Mouse (Mus musculus) mouse trophoblast stem cell (cell line): ENCODE results near the gene Rsu1.

ENCODE experiments used
- in situ Hi-C, 2 experiments: fragments of 300-500 bp; cut with MseI, MboI; formaldehyde crosslinking; loops; 2 replicates in 1 of 2; 3 replicates in 1 of 2; pipeline ENCODE4 v1.15.1; 2025

The Rsu1 gene

GRCm38 (mm10) chr2:13169962-13170361 is 101.3 kb downstream of the Rsu1 start:
- in situ Hi-C loops = no loop called here

GRCm38 (mm10) chr2:13169158-13169890 is 101.9 kb downstream of the Rsu1 start:
- in situ Hi-C loops = no loop called here

GRCm38 (mm10) chr2:13168743-13169142 is 102.5 kb downstream of the Rsu1 start:
- in situ Hi-C loops = no loop called here

- in situ Hi-C loops = no loop called here
Measured at GRCm38 (mm10) chr2:13161717-13162116, 109.5 kb downstream of the Rsu1 start.

GRCm38 (mm10) chr2:13145245-13145644 is 126.0 kb downstream of the Rsu1 start:
- in situ Hi-C loops = no loop called here

GRCm38 (mm10) chr2:13134890-13135289 is 136.3 kb downstream of the Rsu1 start:
- in situ Hi-C loops = no loop called here

GRCm38 (mm10) chr2:13132841-13133240 is 138.4 kb downstream of the Rsu1 start:
- in situ Hi-C loops = no loop called here

- in situ Hi-C loops = no loop called here
Measured at GRCm38 (mm10) chr2:13132406-13132805, 138.8 kb downstream of the Rsu1 start.

- in situ Hi-C loops = no loop called here
Measured at GRCm38 (mm10) chr2:13129859-13130258, 141.4 kb downstream of the Rsu1 start.

GRCm38 (mm10) chr2:13129337-13129736 is 141.9 kb downstream of the Rsu1 start:
- in situ Hi-C loops = no loop called here

- in situ Hi-C loops = no loop called here
Measured at GRCm38 (mm10) chr2:13120461-13120860, 150.8 kb downstream of the Rsu1 start.

GRCm38 (mm10) chr2:13117896-13118295 is 153.3 kb downstream of the Rsu1 start:
- in situ Hi-C loops = no loop called here

- in situ Hi-C loops = no loop called here
Measured at GRCm38 (mm10) chr2:13106531-13106930, 164.7 kb downstream of the Rsu1 start.

GRCm38 (mm10) chr2:13104388-13104787 is 166.8 kb downstream of the Rsu1 start:
- in situ Hi-C loops = no loop called here

GRCm38 (mm10) chr2:13103797-13104200 is 167.4 kb downstream of the Rsu1 start:
- in situ Hi-C loops = no loop called here

GRCm38 (mm10) chr2:13094045-13094444 is 177.2 kb downstream of the Rsu1 start:
- in situ Hi-C loops = no loop called here

GRCm38 (mm10) chr2:13093570-13093969 is 177.6 kb downstream of the Rsu1 start:
- in situ Hi-C loops = no loop called here

- in situ Hi-C loops = no loop called here
Measured at GRCm38 (mm10) chr2:13091399-13092015, 179.7 kb downstream of the Rsu1 start.

- in situ Hi-C loops = no loop called here
Measured at GRCm38 (mm10) chr2:13090841-13091240, 180.4 kb downstream of the Rsu1 start.

GRCm38 (mm10) chr2:13089861-13090260 is 181.4 kb downstream of the Rsu1 start:
- in situ Hi-C loops = no loop called here

- in situ Hi-C loops = no loop called here
Measured at GRCm38 (mm10) chr2:13088266-13088665, 182.9 kb downstream of the Rsu1 start.

- in situ Hi-C loops = no loop called here
Measured at GRCm38 (mm10) chr2:13087811-13088210, 183.4 kb downstream of the Rsu1 start.

GRCm38 (mm10) chr2:13084223-13084622 is 187.0 kb downstream of the Rsu1 start:
- in situ Hi-C loops = no loop called here
